Mouse (Mus musculus) cortical plate, adult 2 months (tissue): ENCODE measurements around the gene Cd4. TPM values are rescaled to one million over a fixed set of nuclear protein-coding genes. Genes with fewer than 3 reads are reported as not detected.
"Not testable (repeated sequence)": the region's sequence is repeated elsewhere in the genome, so short reads cannot be mapped to it uniquely, and the experiment has no call there.

Source experiments
- H3K27ac ChIP-seq: fragments of 200-500 bp; 2 replicates; pipeline ENCODE4 v1.5.1; 2012; ENCODE audit warnings: low read length, control low read depth, inconsistent platforms; ENCODE audit not compliant: insufficient read depth
- H3K4me1 ChIP-seq: fragments of 200-500 bp; 2 replicates; pipeline ENCODE4 v1.6.1; 2011; ENCODE audit warnings: low read length; ENCODE audit not compliant: control insufficient read depth, insufficient read depth
- H3K4me3 ChIP-seq: fragments of 200-500 bp; 2 replicates; pipeline ENCODE4 v1.5.1; 2011; ENCODE audit warnings: mild to moderate bottlenecking, low read length, control low read depth; ENCODE audit not compliant: insufficient read depth
- CTCF ChIP-seq: fragments of 200-500 bp; IDR thresholded peaks from 2 replicates; pipeline ENCODE4 v1.5.1; 2011; ENCODE audit warnings: mild to moderate bottlenecking, control low read depth, low read length; ENCODE audit not compliant: insufficient read depth; ENCODE audit errors: extremely low read depth
- POLR2A ChIP-seq: fragments of 200-500 bp; IDR thresholded peaks from 2 replicates; pipeline ENCODE4 v1.6.1; 2011; ENCODE audit warnings: mild to moderate bottlenecking, low read length, control low read depth; ENCODE audit not compliant: insufficient read depth; ENCODE audit errors: extremely low read depth
- polyA plus RNA-seq: library from polyadenylated mRNA; depleted of rRNA; stranded (reverse); fragments of >200 nt; gene quantifications from 2 replicates; pipeline ENCODE4 v1.2.3, GENCODE M21; 2012

Gene Cd4
- polyA plus RNA-seq, 1 experiment = 4.7 TPM

DNA sequence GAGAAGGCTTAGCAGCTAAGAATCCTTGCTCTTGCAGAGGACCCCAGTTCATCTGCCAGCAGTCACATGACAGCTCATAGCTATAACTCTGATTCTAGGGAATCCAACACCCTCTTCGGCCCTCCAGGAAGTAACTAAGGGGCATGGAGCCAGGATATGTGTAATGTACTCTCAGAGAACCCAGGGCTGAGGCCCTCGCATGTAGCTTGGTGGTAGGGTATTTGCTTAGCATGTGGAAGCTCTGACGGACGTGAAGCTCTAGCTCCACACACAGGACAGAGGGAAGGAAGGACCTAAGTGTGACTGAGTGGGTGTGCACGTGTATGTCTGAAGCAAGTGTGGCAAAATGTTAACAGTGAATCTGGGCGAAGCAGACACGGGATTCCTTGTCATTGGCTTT, 51.6 kb downstream of the Cd4 start:
- no peak overlapping the region for H3K27ac ChIP-seq
- no peak for TF ChIP-seq POLR2A

DNA sequence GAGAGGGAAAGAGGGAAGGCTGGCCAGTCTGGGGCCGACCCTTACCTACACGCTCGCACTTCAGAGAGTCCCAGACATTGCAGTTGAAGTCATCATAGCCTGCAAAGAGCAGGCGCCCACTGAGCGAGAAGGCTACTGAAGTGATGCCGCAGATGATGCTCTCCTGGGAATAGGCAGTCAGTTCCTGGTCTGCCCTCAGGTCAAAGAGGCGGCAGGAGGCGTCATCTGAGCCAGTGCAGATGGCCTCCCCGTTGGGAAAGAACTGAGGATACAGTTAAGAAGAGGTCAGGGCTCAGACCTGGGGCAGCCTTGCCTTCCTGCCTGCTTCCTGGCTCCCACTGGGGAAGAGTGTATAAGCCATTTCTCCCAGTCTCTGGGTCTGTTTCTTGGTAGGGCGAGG, 52.5 kb downstream of the Cd4 start:
- TF ChIP-seq CTCF (no peak), POLR2A (no peak)
- no peaks in the 10 kb centered on the region for H3K4me1 ChIP-seq
- H3K4me3 ChIP-seq = no peak overlapping the region
- H3K27ac ChIP-seq = no peak overlapping the region

More for the DNA sequence above, 51.6 kb downstream of the Cd4 start:
- H3K4me3 ChIP-seq = no peak overlapping the region
- H3K4me1 ChIP-seq = no peaks in the 10 kb centered on the region

DNA sequence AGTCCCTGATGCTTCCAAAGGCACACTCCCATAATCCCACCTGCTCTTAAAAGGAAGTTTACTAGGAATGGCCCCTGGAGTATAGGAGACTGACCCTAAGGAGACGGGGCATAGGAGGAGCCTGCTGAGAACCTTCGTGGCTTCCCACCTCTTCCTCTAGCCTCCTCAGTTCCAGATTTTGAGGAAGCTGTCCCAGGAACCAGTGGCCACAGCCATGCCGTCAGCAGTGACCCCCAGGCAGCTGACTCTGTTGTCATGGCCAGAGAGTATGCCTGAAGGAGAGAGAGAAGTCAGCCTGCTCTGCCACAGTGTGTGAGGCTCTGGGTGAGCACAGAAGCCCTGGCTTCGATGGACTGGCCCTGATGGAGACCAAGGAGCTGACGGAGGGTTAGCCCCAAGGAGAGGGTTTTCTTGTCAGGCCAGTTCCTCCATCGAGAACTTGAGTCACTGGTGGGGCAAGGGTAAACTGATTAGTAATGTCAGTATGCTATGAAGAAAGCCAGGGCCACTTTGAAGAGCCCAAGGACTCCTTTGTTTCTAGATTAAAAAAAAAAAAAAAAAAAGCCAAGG, 53.4 kb downstream of the Cd4 start:
- no peak for TF ChIP-seq POLR2A
- no peak for TF ChIP-seq CTCF
- Histone ChIP-seq H3K4me3 (no peak overlapping the region), H3K4me1 (no peaks in the 10 kb centered on the region), H3K27ac (no peak overlapping the region)

DNA sequence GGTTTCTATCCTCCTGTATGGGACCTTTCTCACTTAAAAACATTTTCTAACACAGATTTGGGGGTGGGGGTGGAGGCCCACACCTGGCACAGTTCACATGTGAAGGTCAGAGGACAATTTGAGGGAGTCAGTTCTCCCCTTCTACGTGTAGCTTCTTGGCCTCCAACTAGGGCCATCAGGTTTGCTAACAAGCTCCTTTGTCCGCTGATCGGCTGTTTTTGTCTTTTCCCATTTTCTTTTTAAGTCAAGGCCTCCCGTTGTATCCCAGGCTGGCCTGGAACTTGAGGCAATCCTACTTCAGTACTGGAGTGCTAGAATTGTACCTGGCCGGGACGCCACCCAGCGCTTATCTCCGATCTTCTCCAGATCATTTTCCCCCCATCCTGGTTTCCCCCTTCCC, 56.4 kb downstream of the Cd4 start:
- H3K4me1 ChIP-seq = no peaks in the 10 kb centered on the region
- no peak overlapping the region for H3K4me3 ChIP-seq
- TF ChIP-seq CTCF = no peak
- no peak for TF ChIP-seq POLR2A
- no peak overlapping the region for H3K27ac ChIP-seq

DNA sequence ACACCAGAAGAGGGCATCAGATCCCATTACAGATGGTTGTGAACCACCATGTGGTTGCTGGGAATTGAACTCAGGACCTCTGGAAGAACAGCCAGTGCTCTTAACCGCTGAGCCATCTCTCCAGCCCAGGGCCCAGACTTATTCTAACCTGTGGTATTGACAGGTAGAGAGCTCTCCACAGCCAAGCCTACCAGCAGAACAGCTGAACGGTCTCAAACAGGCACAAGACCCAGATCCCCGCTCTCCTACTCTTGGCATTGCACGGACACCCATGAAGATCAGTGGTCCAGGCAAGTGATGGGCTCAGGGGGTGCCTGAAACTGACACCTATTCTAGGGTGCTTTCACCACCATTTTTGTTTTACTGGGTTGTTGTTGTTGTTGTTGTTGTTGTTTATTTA, 56.8 kb downstream of the Cd4 start:
- not testable (repeated sequence) for H3K4me1 ChIP-seq, H3K27ac ChIP-seq, H3K4me3 ChIP-seq

DNA sequence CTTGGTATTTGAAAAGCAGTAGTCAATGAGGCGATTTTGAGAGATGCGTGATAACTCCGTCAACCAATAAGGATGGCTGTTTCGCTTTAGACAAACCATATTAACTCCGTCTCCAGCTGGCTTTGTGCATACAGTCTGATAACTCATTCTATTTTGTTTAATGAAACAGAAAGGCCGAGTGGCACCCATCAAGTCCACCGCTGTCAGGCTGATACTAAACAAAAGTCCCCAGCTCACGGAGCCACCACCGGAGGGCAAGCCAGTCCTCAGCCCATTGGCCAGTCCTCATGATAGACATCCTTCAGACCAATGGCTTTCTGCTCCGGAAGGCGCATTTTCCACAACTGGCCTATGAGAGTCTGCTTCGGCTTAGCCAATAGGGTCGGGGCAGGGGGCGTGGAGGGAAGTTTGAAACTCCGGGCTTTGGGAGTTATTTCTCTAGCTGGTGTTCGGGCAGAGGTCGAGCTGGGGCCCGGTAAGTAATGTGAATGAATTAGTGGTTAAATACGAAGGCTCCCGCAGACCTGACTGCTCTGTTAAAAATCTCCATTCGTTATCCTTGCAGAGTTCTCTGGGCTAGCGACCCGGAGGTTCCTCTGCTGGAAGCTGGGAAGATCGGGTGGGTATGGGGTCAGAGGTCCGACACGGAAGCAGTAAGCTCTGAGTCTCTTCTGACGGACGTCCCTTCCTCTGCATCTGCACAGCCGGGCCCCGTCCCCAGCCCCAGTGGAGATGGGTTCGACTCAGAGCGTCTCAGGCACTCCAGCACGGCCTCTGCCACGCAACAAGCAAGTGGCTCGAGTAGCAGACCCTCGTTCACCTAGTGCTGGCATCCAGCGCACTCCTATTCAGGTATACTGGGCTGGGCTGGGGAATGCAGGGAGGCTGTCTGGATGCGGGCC, 58.0 kb downstream of the Cd4 start:
- Histone ChIP-seq H3K4me3 (peak overlapping the region; percentile 53), H3K4me1 (no peaks in the 10 kb centered on the region), H3K27ac (peak overlapping the region; percentile 24)
- TF ChIP-seq POLR2A = peak; percentile 80; the same call in 1 of the 2 replicates
- no peak for TF ChIP-seq CTCF

DNA sequence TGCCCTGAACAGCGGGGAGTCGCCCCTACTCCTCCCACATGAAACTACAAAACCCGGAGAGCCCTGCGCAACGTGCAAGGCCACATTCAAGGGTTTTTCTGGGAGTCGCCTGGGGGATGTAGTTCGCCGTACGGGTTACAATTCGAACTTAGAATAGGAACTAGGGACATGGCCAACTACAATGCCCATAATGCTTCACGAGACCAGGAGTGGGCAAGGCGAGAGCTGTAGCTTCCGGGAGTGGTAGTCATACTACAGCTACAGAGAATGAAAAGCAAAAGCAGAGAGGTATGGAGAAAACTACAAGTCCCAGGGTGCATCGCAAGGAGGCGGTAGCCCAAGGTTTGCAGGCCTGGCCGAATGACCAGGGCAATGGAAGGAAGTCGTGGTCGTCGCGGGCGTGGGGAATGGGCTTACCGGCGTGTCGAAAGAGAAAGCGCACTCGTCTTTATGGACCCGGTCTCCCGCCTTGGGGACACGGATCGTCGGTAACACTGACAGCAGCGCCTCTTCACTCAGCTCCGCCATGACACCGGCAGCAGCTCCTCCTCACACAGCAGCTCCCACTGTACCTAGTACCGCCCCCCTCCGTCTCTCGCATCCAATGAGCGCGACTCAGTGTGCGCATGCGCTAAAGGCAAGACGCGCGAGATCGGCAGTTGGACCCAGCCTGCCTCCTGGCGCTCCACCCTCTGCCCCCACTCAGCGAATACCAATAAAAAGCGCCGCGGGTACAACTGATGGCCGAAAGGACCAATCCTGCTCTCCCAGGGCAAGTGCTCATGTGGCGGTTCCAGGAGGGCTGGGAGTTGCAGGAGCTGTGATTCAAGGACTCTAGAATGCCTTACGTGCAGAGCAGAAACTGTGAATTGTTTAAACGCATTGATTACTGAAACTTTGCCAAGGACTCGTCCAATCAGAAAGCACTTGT, 58.9 kb downstream of the Cd4 start, which contains the start of the genes Usp5 and Cdca3:
TSS of gene Usp5 (minus strand) at position 617 of the 931 bp plus-strand sequence.
TSS of gene Cdca3 (plus strand) at position 680 of the 931 bp plus-strand sequence.
- TF ChIP-seq CTCF (no peak), POLR2A (peak; percentile 83)
- H3K4me3 ChIP-seq = peak within 1 kb of the TSS; percentile 53
- peak within 1 kb of the TSS; percentile 36 for H3K27ac ChIP-seq
- H3K4me1 ChIP-seq = no peaks in the 10 kb centered on the region

DNA sequence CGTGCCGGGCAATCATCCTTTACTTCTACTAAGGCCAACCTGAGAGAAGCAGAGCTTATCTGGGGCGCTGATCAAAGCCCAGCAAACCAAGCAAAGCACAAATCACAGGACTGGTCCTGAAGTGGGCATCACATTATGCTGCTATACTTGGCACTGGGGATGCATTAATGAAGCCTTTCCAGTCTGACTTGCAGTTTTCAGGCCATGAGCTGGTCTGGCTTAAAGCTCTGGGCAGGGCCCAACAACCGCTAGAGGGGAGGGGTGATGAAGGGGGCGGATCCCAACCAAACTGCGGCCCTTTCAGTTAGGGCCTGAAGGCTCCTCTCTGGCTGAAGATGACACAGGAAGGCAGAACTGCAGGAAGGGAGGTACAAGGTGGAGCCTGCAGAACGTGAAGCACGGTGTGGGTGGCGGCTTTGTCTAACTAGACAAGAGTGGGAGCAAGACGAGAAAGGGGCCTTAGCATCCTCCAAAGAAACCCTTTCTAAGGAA, 59.9 kb downstream of the Cd4 start:
- H3K4me3 ChIP-seq = peak overlapping the region; percentile 53
- no peak overlapping the region for H3K27ac ChIP-seq
- no peaks in the 10 kb centered on the region for H3K4me1 ChIP-seq
- TF ChIP-seq POLR2A = no peak
- TF ChIP-seq CTCF = no peak

DNA sequence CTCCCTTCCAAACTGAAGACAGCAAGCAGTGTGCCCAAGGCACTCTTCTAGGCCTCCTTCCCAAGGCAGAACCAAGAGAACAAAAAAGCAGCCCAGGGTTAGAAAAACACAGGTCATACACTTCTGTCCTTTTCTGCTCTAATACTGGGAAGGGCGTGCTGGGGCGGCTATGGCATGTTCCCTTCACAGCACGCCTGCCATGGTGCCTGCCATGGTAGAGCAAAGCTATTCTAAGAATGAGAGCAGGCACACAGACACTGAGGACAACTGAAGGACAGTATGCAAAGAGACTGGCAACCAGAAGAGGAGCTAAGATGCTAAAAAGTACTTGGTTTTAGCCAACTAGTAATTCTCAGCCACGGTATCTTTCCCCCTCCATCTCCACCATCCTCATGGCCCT, 66.0 kb downstream of the Cd4 start:
- Histone ChIP-seq H3K27ac (no peak overlapping the region), H3K4me1 (peaks cover 4% of the 10 kb centered on the region), H3K4me3 (no peak overlapping the region)
- TF ChIP-seq CTCF = no peak

DNA sequence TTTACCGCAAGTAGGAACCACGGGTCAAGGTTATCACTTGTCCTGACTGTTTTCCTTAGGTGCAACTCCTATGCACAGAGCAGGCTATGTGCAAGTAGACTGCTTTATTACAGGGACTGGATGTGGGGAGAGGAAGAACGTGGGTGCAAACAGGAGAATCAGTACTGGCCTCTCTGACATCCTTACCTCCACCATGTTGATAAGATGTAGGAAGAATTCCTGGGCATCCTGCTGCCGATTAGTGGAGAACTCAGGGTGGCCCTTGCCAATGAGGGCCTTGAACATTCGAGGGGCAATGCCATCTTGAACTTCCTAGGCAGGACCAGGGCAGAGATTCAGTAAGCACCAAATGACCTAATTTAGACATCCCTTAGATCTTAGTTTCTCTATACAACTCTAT, 67.1 kb downstream of the Cd4 start:
- TF ChIP-seq CTCF (no peak), POLR2A (no peak)
- no peak overlapping the region for H3K4me3 ChIP-seq
- no peak overlapping the region for H3K27ac ChIP-seq
- H3K4me1 ChIP-seq = peaks cover 4% of the 10 kb centered on the region
